Mouse (Mus musculus): ENCODE results near the gene Patj. TPM values are rescaled to one million over a fixed set of nuclear protein-coding genes. Genes with fewer than 3 reads are reported as not detected.

Gene Patj
- total and polyA plus RNA-seq, 2 experiments from 2014 or later = 11.6 to 24.6 TPM

GRCm38 (mm10) chr4:98610501-98610900, 214.9 kb downstream of the Patj start:
- Histone ChIP-seq H3K27ac (no peak overlapping the region), H3K9me3 (ENCODE audit: low read length) (no peaks in the 10 kb centered on the region), H3K4me2 (ENCODE audit: low read depth, low read length) (no peak overlapping the region), H3K4me3 (ENCODE audit: low read length) (no peak overlapping the region), H3K36me3 (ENCODE audit: insufficient read depth, low read length) (no peaks in the 10 kb centered on the region), H3K9ac (replicated peaks; ENCODE audit: low read length) (no peak overlapping the region), H3K4me1 (ENCODE audit: insufficient read depth, low read length) (no peaks in the 10 kb centered on the region), H3K27me3 (ENCODE audit: insufficient read depth, low read length) (no peaks in the 10 kb centered on the region)
- ATAC-seq = no peak
- no peak for DNase-seq (ENCODE audit: low spot score)
- 88% methylated on average over 2 of the region's 2 CpGs for WGBS
- TF ChIP-seq CTCF (IDR thresholded peaks at IDR 0.05; ENCODE audit: low read depth) = no peak

DNA sequence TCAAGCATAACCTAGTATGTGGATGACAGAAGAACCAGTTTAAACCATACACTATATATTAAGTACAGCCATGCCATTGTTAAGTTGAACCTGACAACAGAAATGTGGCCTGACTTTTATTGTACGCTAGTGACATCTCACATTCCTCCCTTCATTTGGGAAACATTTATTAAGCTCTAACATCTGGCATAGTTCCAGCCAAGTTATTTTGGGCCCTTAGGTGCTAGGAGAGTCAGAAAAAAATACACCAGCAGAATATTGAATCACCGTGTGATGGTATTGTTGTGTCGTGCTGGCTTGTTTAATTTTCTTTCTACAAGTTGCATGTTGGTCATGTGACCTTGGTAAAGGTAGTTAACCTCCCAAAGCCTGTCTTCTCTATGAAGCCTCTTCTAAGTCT, 218.8 kb downstream of the Patj start:
- no peak overlapping the region for H3K27ac ChIP-seq
- 69% methylated on average over 3 of the region's 3 CpGs for WGBS
- H3K9ac ChIP-seq (replicated peaks; ENCODE audit: low read length) = no peak overlapping the region
- no peaks in the 10 kb centered on the region for H3K4me1 ChIP-seq (ENCODE audit: insufficient read depth, low read length)
- H3K36me3 ChIP-seq (ENCODE audit: insufficient read depth, low read length) = no peaks in the 10 kb centered on the region
- no peak for ATAC-seq
- no peak for DNase-seq (ENCODE audit: low spot score)
- no peak for TF ChIP-seq CTCF (IDR thresholded peaks at IDR 0.05; ENCODE audit: low read depth)
- no peak overlapping the region for H3K4me2 ChIP-seq (ENCODE audit: low read depth, low read length)
- H3K4me3 ChIP-seq (ENCODE audit: low read length) = no peak overlapping the region
- H3K27me3 ChIP-seq (ENCODE audit: insufficient read depth, low read length) = no peaks in the 10 kb centered on the region
- no peaks in the 10 kb centered on the region for H3K9me3 ChIP-seq (ENCODE audit: low read length)

DNA sequence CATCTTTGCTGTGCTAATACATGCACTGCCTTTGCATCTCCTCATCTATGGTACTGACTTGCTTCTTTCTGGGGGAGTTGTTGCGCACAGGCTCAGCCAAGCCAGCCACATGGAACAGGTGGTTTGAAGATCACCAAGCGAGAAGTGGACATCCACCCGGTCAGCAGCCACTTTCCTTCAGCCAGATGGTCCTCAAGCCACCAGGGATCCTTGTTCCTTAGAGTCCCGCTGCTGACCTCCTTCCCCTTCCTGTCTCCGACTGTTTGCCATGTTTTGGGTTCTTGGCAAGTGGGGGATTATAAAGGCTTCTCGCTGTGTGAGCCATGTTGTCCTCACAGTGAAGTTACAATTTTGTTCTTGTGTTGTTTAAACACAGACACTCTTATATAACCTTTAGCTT, 223.6 kb downstream of the Patj start:
- ATAC-seq (no peak), DNase-seq (ENCODE audit: low spot score) (no peak)
- no peak for TF ChIP-seq CTCF (IDR thresholded peaks at IDR 0.05; ENCODE audit: low read depth)

DNA sequence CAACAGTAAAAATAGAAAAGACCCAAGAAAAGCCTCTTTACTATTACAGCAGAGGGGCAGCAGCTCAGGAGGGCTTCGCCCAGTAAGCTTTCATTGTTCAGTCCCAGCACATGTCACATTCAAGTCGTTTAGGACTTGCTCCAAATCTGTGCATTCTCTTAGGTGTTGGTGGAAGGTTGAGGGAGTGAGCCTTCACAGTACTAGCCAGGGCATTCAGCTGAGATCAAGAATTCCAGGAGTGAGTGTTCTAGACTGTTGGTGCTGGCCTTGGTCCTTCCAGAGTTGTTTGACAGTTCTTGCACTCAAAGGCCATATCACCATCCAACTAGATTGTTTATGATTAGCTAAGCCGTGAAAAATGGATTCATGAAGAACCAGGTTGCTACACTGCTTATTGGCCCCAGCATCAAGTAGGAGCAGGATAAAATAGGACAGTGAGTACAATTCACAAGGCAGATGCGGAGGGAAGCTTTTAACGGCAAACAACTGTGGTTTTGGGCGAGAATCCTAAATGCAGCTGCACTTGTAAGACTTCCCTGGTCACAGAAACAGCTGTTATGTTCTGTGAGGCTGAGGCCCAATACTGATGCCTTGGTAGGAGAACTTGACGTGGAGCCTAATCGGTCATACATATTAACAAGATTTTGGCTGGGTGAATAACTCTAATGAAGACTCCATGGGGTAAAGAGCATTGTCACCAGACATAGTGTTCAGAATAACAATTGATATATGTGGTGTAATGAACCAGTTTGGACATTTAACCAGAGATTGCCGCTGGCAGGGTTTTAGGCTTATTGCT, 225.6 kb downstream of the Patj start:
- Histone ChIP-seq H3K4me3 (ENCODE audit: low read length) (no peak overlapping the region), H3K27ac (no peak overlapping the region), H3K4me1 (ENCODE audit: insufficient read depth, low read length) (0 out of 2 replicates have a peak, but pooled peaks cover 14% of the 10 kb centered on the region), H3K36me3 (ENCODE audit: insufficient read depth, low read length) (no peaks in the 10 kb centered on the region), H3K9ac (replicated peaks; ENCODE audit: low read length) (no peak overlapping the region), H3K4me2 (ENCODE audit: low read depth, low read length) (no peak overlapping the region), H3K9me3 (ENCODE audit: low read length) (no peaks in the 10 kb centered on the region), H3K27me3 (ENCODE audit: insufficient read depth, low read length) (no peaks in the 10 kb centered on the region)
- ATAC-seq = no peak
- 54% methylated on average over 9 of the region's 9 CpGs for WGBS
- TF ChIP-seq CTCF (IDR thresholded peaks at IDR 0.05; ENCODE audit: low read depth) = no peak
- peak; percentile 25 for DNase-seq (ENCODE audit: low spot score)

More for the DNA sequence above, 223.6 kb downstream of the Patj start:
- H3K4me1 ChIP-seq (ENCODE audit: insufficient read depth, low read length) = 0 out of 2 replicates have a peak, but pooled peaks cover 14% of the 10 kb centered on the region
- H3K27me3 ChIP-seq (ENCODE audit: insufficient read depth, low read length) = no peaks in the 10 kb centered on the region
- no peak overlapping the region for H3K4me3 ChIP-seq (ENCODE audit: low read length)
- no peaks in the 10 kb centered on the region for H3K36me3 ChIP-seq (ENCODE audit: insufficient read depth, low read length)
- no peak overlapping the region for H3K27ac ChIP-seq
- no peak overlapping the region for H3K9ac ChIP-seq (replicated peaks; ENCODE audit: low read length)
- WGBS = 73% methylated on average over 6 of the region's 6 CpGs
- no peak overlapping the region for H3K4me2 ChIP-seq (ENCODE audit: low read depth, low read length)
- H3K9me3 ChIP-seq (ENCODE audit: low read length) = no peaks in the 10 kb centered on the region

DNA sequence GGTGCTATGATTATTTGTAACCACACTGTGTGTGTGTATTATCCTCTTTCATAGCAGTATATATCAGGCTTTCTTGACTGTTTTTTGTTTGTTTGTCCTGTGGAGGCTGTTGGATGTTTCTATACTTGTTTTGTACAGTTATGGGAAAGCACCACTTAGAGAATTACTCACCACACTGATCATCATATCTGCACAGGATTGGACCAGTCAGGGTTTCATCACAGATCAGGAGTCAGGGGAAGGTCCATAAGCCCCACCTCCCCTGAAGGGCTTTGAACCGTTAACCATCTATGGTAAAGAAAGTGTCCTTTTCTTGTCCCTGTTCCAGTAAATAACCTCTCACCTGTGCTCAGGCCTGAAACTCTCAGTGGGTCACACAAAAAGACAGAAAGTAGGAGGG, 226.6 kb downstream of the Patj start:
- WGBS = 66% methylated on average over 1 of the region's 1 CpGs
- no peak for DNase-seq (ENCODE audit: low spot score)
- H3K4me3 ChIP-seq (ENCODE audit: low read length) = no peak overlapping the region
- H3K9me3 ChIP-seq (ENCODE audit: low read length) = no peaks in the 10 kb centered on the region
- no peak overlapping the region for H3K27ac ChIP-seq
- H3K9ac ChIP-seq (replicated peaks; ENCODE audit: low read length) = no peak overlapping the region
- no peak for TF ChIP-seq CTCF (IDR thresholded peaks at IDR 0.05; ENCODE audit: low read depth)
- H3K4me2 ChIP-seq (ENCODE audit: low read depth, low read length) = no peak overlapping the region
- no peaks in the 10 kb centered on the region for H3K27me3 ChIP-seq (ENCODE audit: insufficient read depth, low read length)
- no peak for ATAC-seq
- no peaks in the 10 kb centered on the region for H3K36me3 ChIP-seq (ENCODE audit: insufficient read depth, low read length)
- H3K4me1 ChIP-seq (ENCODE audit: insufficient read depth, low read length) = 0 out of 2 replicates have a peak, but pooled peaks cover 14% of the 10 kb centered on the region

DNA sequence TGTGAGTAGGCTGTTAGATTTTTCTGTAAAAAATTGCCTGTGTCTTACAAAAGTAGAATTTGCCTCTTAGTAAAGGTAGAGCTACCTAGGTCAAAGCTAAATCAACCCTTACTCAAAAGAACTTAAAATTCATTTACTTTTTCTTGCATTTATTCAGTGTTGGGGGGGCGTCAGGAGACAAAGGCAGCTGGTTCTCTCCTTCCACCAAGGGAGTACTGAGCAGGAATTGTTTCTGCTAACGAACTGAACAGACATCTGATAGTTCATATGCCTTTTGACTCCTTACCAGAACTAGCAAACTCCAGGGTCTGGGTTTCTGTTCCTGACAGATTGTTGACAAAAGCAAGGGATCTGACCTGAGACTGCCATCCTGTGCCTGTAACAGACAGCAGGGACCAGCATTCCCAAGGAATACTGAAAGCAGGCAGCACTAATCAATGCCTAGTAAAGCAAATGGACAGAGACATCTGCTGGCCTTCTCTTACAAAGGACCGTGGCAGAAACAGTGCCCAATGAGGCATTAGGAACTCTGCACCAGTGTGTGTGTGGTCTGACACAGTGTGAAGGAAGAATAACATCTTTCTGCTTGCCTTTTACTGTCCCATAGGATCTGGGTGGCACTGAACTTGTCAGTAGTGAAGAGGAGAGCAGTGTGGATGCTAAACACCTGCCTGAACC, 227.6 kb downstream of the Patj start:
- peak; percentile 54 for TF ChIP-seq CTCF (IDR thresholded peaks at IDR 0.05; ENCODE audit: low read depth)
- no peak overlapping the region for H3K4me2 ChIP-seq (ENCODE audit: low read depth, low read length)
- DNase-seq (ENCODE audit: low spot score) (peak; percentile 62), ATAC-seq (peak; percentile 77)
- H3K9me3 ChIP-seq (ENCODE audit: low read length) = no peaks in the 10 kb centered on the region
- no peak overlapping the region for H3K4me3 ChIP-seq (ENCODE audit: low read length)
- 0 out of 2 replicates have a peak, but pooled peaks cover 14% of the 10 kb centered on the region for H3K4me1 ChIP-seq (ENCODE audit: insufficient read depth, low read length)
- H3K9ac ChIP-seq (replicated peaks; ENCODE audit: low read length) = 0 out of 2 replicates have a peak overlapping the region, but pooled peaks have one; percentile 5
- H3K27me3 ChIP-seq (ENCODE audit: insufficient read depth, low read length) = no peaks in the 10 kb centered on the region
- H3K27ac ChIP-seq = no peak overlapping the region
- 29% methylated on average over 3 of the region's 3 CpGs for WGBS
- H3K36me3 ChIP-seq (ENCODE audit: insufficient read depth, low read length) = no peaks in the 10 kb centered on the region

Data from hindbrain, postnatal 0 days (tissue).